Mouse (Mus musculus): ENCODE data around the gene Cyp4a32.
"Not testable (repeated sequence)": the region's sequence is repeated elsewhere in the genome, so short reads cannot be mapped to it uniquely, and the experiment has no call there.

The Cyp4a32 gene

GRCm38 (mm10) chr4:115600611-115601010 lies at the start of gene Cyp4a32:
Gene Cyp4a32, plus strand, starts transcription at chr4:115600969.
- not testable (repeated sequence) for DNase-seq (ENCODE audit: low spot score in 2 of 2)

GRCm38 (mm10) chr4:115552726-115553125 lies 48.0 kb upstream of the Cyp4a32 start:
- DNase-seq (ENCODE audit: low spot score in 2 of 2), result no peak

GRCm38 (mm10) chr4:115555513-115555912 lies 45.3 kb upstream of the Cyp4a32 start:
- no peak for DNase-seq (ENCODE audit: low spot score in 2 of 2)

- no peak for DNase-seq (ENCODE audit: low spot score in 2 of 2)
These were observed 42.8 kb upstream of the Cyp4a32 start for GRCm38 (mm10) chr4:115557861-115558561.

- not testable (repeated sequence) for DNase-seq (ENCODE audit: low spot score in 2 of 2)
These were observed 39.5 kb upstream of the Cyp4a32 start for GRCm38 (mm10) chr4:115561236-115561635.

- no peak for DNase-seq (ENCODE audit: low spot score in 2 of 2)
These were observed 37.4 kb upstream of the Cyp4a32 start, which contains the start of gene Cyp4a31 for GRCm38 (mm10) chr4:115563401-115563800. Gene Cyp4a31, plus strand, starts transcription at chr4:115563649.

GRCm38 (mm10) chr4:115564469-115565225 lies 36.1 kb upstream of the Cyp4a32 start:
- DNase-seq (ENCODE audit: low spot score in 2 of 2), result not testable (repeated sequence)

GRCm38 (mm10) chr4:115575255-115575654 lies 25.5 kb upstream of the Cyp4a32 start:
- DNase-seq (ENCODE audit: low spot score in 2 of 2), result no peak

GRCm38 (mm10) chr4:115575776-115576175 lies 25.0 kb upstream of the Cyp4a32 start:
- no peak for DNase-seq (ENCODE audit: low spot score in 2 of 2)

- DNase-seq (ENCODE audit: low spot score in 2 of 2), result no peak
These were observed 17.7 kb upstream of the Cyp4a32 start for GRCm38 (mm10) chr4:115583036-115583435.

- DNase-seq (ENCODE audit: low spot score in 2 of 2), result no peak
These were observed 4.4 kb upstream of the Cyp4a32 start for GRCm38 (mm10) chr4:115596357-115596756.

GRCm38 (mm10) chr4:115596824-115597336 lies 3.9 kb upstream of the Cyp4a32 start:
- DNase-seq (ENCODE audit: low spot score in 2 of 2), result no peak

- no peak for DNase-seq (ENCODE audit: low spot score in 2 of 2)
These were observed 13.2 kb downstream of the Cyp4a32 start for GRCm38 (mm10) chr4:115614005-115614404.

- DNase-seq (ENCODE audit: low spot score in 2 of 2), result not testable (repeated sequence)
These were observed 24.8 kb downstream of the Cyp4a32 start for GRCm38 (mm10) chr4:115625560-115625959.

- DNase-seq (ENCODE audit: low spot score in 2 of 2), result no peak
These were observed 42.4 kb downstream of the Cyp4a32 start for GRCm38 (mm10) chr4:115642967-115643754.

- no peak for DNase-seq (ENCODE audit: low spot score in 2 of 2)
These were observed 44.6 kb downstream of the Cyp4a32 start for GRCm38 (mm10) chr4:115645371-115645770.

GRCm38 (mm10) chr4:115647580-115647979 lies 46.8 kb downstream of the Cyp4a32 start, which contains the start of gene Cyp4b1:
Gene Cyp4b1, minus strand, starts transcription at chr4:115647723.
- DNase-seq (ENCODE audit: low spot score in 2 of 2), result no peak

GRCm38 (mm10) chr4:115648752-115649151 lies 48.0 kb downstream of the Cyp4a32 start:
- no peak for DNase-seq (ENCODE audit: low spot score in 2 of 2)

GRCm38 (mm10) chr4:115649344-115649743 lies 48.6 kb downstream of the Cyp4a32 start:
- DNase-seq (ENCODE audit: low spot score in 2 of 2), result no peak

GRCm38 (mm10) chr4:115650866-115651265 lies 50.1 kb downstream of the Cyp4a32 start:
- DNase-seq (ENCODE audit: low spot score in 2 of 2), result no peak

GRCm38 (mm10) chr4:115655841-115656534 lies 55.2 kb downstream of the Cyp4a32 start:
- not testable (repeated sequence) for DNase-seq (ENCODE audit: low spot score in 2 of 2)

All from thymus, postnatal 10 days (tissue).